Mouse (Mus musculus): ENCODE measurements around the gene Olfr366. TPM values are rescaled to one million over a fixed set of nuclear protein-coding genes. Genes with fewer than 3 reads are reported as not detected.
"Not testable (repeated sequence)": the region's sequence is repeated elsewhere in the genome, so short reads cannot be mapped to it uniquely, and the experiment has no call there.

The Olfr366 gene
- polyA plus RNA-seq (2012) = not detected in 2 replicates

- Histone ChIP-seq H3K4me3 (replicated peaks) (no peak within 1 kb of the TSS), H3K9me3 (ENCODE audit: control insufficient read depth, low read length) (peaks cover 8% of the 10 kb centered on the region), H3K36me3 (ENCODE audit: control insufficient read depth) (no peaks in the 10 kb centered on the region), H3K4me1 (ENCODE audit: control insufficient read depth) (no peaks in the 10 kb centered on the region), H3K27me3 (ENCODE audit: control insufficient read depth) (no peaks in the 10 kb centered on the region)
- no peak for TF ChIP-seq GATA1 (IDR thresholded peaks at IDR 0.05; ENCODE audit: low read length)
- TF ChIP-seq TAL1 (IDR thresholded peaks at IDR 0.05; ENCODE audit: low read length) = no peak
Observed at GRCm38 (mm10) chr2:37211274-37211673, at the start of gene Olfr366. Gene Olfr366, plus strand, starts transcription at chr2:37211574.

- no peak within 1 kb of the TSS for H3K4me3 ChIP-seq (replicated peaks)
- H3K9me3 ChIP-seq (ENCODE audit: control insufficient read depth, low read length) = peaks cover 5% of the 10 kb centered on the region; the same call in 1 of the 2 replicates
- no peaks in the 10 kb centered on the region for H3K4me1 ChIP-seq (ENCODE audit: control insufficient read depth)
- no peaks in the 10 kb centered on the region for H3K27me3 ChIP-seq (ENCODE audit: control insufficient read depth)
- TF ChIP-seq TAL1 (IDR thresholded peaks at IDR 0.05; ENCODE audit: low read length) (no peak), GATA1 (IDR thresholded peaks at IDR 0.05; ENCODE audit: low read length) (no peak)
- no peaks in the 10 kb centered on the region for H3K36me3 ChIP-seq (ENCODE audit: control insufficient read depth)
Observed at GRCm38 (mm10) chr2:37187898-37188297, 23.5 kb upstream of the Olfr366 start, which contains the start of gene Olfr365. Gene Olfr365, plus strand, starts transcription at chr2:37188198.

GRCm38 (mm10) chr2:37261781-37262180 lies 50.4 kb downstream of the Olfr366 start:
- not testable (repeated sequence) for H3K27me3 ChIP-seq (ENCODE audit: control insufficient read depth); H3K4me1 ChIP-seq (ENCODE audit: control insufficient read depth); H3K9me3 ChIP-seq (ENCODE audit: control insufficient read depth, low read length); H3K36me3 ChIP-seq (ENCODE audit: control insufficient read depth); H3K4me3 ChIP-seq (replicated peaks)

Other genes starting within 250 kb of the Olfr366 start
- not detected in 2 replicates for gene Olfr357, start 217.7 kb upstream of the Olfr366 start, polyA plus RNA-seq (2012)
- gene Olfr358, start 202.2 kb upstream of the Olfr366 start, polyA plus RNA-seq (2012) = 0.01 TPM in 1 of 2 replicates, not detected in the other
- gene Olfr360, start 145.8 kb upstream of the Olfr366 start, polyA plus RNA-seq (2012) = not detected in 2 replicates
- gene Olfr361, start 122.3 kb upstream of the Olfr366 start, polyA plus RNA-seq (2012) = not detected in 2 replicates
- gene Olfr362, start 93.7 kb upstream of the Olfr366 start, polyA plus RNA-seq (2012) = not detected in 2 replicates
- gene Olfr364-ps1, start 72.3 kb upstream of the Olfr366 start, polyA plus RNA-seq (2012) = not detected in 2 replicates
- gene Olfr365, start 23.4 kb upstream of the Olfr366 start, polyA plus RNA-seq (2012) = not detected in 2 replicates
- not detected in 2 replicates for gene Olfr368, start 114.9 kb downstream of the Olfr366 start, polyA plus RNA-seq (2012)
- gene Pdcl, start 147.8 kb downstream of the Olfr366 start, polyA plus RNA-seq (2012) = 0.05 and 0.12 TPM in 2 replicates
- 0.03 and 0.07 TPM in 2 replicates for gene Rc3h2, start 211.3 kb downstream of the Olfr366 start, polyA plus RNA-seq (2012)
- gene Zbtb26, start 231.6 kb downstream of the Olfr366 start, polyA plus RNA-seq (2012) = 0.03 TPM in 1 of 2 replicates, not detected in the other
- 0.01 and 0.04 TPM in 2 replicates for gene Zbtb6, start 231.6 kb downstream of the Olfr366 start, polyA plus RNA-seq (2012)
- gene Rabgap1, start 231.7 kb downstream of the Olfr366 start, polyA plus RNA-seq (2012) = 0.07 and 0.09 TPM in 2 replicates